Mouse (Mus musculus) kidney, adult 11 months (tissue): ENCODE measurements around the gene Tmem151b.

Source experiments
- DNase-seq: peaks from one replicate; pipeline ENCODE4 v3.0.0; 2022

Tmem151b gene

DNA sequence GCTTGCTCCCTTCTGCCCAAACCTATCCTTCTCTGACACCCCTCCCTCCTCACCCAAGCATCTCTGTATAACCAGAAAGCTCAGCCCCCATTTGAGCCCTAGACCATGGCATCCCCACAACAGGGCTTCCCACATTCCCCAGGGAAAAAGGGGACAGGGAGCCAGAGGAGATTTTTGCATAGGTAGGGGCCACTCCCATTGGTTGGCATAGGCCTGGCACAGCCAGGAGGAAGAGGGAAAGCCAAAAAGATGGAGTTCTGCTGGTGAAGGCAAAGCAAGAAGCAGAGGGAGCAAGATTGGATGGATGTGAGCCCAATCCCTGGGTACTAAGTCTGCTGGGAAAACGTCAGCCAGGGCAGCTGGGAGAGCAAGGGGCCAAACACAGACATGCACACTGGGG is 6.4 kb downstream of the Tmem151b start:
- DNase-seq, result no peak

- no peak for DNase-seq
These were observed 6.8 kb downstream of the Tmem151b start for GRCm38 (mm10) chr17:45542705-45543104.

DNA sequence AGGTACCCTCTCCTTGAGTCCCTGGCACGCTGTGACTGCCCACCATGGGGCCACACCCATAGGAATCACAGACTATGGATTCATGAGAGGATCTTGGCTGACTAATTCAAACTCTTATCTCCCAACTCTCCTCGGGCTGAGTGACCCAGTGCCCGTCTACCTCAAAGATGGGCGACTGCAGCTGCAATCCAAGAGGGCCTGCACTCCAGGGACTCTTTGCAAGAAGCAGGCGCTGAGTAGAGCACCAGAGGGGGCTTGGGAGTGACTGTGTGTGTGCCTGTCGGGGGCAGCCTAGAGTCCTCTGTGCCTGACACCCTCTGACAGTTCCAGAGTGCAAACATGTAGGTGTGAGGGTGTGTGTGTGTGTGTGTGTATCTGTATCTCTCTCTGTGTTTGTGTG is 7.3 kb downstream of the Tmem151b start:
- DNase-seq, result no peak

DNA sequence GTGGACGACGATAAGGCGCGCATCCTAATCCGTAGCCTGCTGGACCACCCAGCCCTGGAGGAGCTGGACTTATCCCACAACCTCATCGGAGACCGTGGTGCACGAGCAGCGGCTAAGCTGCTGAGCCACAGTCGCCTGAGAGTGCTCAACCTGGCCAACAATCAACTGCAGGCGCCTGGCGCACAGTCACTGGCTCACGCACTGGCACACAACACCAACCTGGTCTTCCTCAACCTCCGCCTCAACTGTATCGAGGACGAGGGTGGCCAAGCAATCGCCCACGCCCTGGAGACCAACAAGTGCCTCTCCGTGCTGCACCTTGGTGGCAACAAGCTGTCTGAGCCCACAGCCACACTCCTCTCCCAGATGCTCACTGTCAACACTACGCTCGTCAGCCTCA is 9.8 kb downstream of the Tmem151b start:
- DNase-seq, result no peak

DNA sequence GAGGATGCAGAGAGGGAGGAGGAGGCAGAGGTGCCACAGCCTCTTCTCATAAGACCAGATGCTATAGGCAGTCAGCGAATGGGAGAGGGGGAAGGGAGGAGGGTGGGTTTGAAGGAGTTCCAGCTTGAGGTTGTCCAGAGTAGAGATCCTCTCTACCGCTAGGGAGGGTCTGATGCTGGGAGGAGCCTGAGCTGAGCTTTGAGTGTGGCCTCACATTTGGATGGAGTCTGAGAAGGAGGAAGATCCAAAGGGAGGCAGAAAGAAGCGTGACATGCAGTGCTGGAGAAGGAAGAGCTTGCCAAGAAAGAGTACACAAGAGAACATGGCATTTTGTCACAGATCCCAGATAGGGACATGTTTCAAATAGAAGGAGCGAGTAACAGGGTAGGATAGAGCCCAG is 11.1 kb downstream of the Tmem151b start:
- no peak for DNase-seq

DNA sequence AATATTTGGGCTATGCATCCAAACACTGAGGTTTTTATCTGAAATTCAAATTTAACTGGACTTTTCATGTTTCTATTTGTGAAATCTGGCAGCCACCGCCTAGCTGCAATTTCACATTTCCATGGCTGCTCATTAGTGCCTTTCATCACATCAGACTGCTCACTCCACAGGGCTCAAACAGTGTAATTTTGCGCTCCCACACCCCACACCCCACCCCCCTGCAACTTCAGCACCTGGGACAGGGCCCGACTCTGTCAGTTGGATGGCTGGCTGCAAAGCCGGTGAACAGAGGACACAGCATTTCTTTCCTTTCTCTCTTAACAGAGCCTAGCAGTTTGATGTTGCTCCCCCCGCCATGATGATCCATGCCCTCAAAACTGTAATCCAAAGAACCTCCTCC is 13.2 kb downstream of the Tmem151b start:
- no peak for DNase-seq

DNA sequence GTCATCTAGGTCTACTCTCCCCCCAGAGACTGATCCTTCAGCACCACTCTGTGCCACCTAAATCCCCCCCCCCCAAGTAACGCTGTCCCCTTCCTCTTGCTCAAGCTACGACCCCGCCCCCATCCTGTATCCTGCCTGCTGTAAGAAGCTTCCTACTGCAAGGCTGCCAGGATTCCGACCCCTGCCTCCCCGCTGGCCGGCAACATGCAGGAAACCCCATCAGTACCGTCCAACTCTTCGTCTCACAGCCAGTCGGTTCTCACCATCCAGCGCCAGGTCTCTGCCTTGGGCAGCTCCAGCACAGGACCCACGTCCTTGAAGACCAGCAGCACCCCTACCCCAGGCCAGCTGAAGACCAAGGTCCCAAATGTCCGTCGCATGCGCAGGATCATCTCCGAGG is 16.6 kb downstream of the Tmem151b start:
- DNase-seq, result no peak

GRCm38 (mm10) chr17:45530346-45530782 is 19.1 kb downstream of the Tmem151b start:
- DNase-seq, result no peak

DNA sequence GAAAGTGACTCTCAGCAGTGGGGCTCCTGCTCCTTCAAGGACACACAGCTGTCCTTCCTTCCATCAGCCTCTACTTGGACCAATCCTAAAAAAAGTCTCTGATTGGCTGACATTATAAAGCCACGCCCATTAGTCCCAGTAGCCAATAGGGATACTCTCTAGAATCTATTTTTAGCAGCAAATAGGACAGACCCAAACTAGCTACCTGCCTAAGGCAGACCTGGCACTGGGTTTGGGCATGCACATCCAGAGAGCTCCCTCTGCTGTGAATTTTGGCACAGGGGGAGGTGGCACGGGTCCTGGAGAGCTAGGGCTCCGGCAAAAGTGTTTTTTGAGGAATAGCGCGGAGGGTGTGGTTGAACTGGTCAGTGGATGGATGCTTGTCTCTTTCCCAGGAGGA is 22.9 kb downstream of the Tmem151b start:
- DNase-seq, result peak; percentile 79

GRCm38 (mm10) chr17:45524961-45525360 is 24.5 kb downstream of the Tmem151b start:
- DNase-seq, result no peak

DNA sequence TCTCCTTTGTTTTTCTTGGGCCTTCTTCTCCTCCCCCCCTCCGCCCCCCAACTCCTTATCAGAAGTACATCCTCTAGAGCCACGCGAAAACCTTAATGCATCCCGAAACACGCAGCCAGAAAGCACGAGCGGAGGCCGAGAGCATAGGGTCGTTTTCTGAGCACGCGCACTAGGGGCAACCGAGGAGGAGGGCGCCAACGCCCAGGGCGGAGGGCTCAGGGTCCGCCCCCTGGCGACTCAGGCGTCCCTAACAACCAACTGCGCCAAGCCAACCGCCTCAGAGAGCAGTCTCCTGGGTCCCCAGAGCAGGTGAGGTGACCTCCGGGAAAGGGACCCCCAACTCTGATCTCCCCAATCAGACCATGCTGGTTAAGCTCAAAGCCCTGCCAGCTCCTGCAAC is 26.2 kb downstream of the Tmem151b start, which contains the start of gene Tcte1:
TSS of gene Tcte1 (plus strand) at position 172 of the 400 bp plus-strand sequence.
- no peak for DNase-seq

- DNase-seq, result no peak
These were observed 29.3 kb downstream of the Tmem151b start for GRCm38 (mm10) chr17:45520136-45520535.

GRCm38 (mm10) chr17:45518766-45519475 is 30.6 kb downstream of the Tmem151b start:
- DNase-seq, result no peak

DNA sequence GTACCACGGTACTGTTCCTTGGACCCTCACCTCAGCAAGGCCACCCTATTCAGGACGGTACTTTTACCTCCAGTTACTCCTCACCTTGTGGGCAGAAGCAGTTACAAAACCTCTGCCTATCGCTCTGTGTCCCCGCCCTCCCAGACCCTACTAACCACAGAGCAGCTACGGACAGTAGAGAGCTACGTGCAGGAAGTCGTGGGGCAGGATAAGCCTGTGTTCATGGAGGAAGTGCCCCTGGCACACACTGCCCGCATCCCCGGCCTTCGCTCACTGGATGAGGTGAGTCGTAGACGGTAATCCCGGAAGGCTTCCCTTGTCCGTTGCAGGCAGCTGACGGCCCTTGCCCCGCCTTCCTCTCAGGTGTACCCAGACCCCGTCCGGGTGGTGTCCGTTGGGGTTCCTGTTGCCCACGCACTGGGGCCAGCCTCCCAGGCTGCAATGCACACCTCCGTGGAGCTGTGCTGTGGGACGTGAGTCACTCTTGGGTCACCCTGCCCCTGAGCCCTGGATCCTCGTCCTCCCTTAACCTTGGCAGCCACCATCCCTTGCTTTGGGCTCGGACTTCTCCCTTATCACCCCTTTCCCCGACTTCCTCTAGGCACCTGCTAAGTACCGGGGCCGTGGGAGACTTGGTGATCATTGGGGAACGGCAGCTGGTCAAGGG is 31.8 kb downstream of the Tmem151b start:
- no peak for DNase-seq

GRCm38 (mm10) chr17:45517135-45517534 is 32.3 kb downstream of the Tmem151b start:
- no peak for DNase-seq

DNA sequence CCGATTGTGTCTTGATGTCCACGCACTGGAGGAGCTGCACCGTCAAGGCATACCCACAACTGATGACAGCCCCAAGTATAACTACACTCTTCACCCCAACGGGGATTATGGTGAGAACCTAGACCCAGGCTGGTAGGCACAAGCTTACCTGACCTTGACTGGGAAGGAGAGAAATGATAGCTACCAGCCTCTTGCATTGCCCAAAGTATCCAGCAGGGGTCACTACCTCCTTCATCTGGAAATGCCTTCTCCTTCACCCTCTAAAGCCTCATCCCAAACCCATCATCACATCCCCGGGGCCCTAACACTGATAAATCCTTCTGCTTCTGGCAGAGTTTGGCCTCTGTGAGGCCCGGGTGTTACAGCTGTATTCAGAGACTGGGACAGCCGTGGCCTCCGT is 33.0 kb downstream of the Tmem151b start:
- DNase-seq, result peak; percentile 58

DNA sequence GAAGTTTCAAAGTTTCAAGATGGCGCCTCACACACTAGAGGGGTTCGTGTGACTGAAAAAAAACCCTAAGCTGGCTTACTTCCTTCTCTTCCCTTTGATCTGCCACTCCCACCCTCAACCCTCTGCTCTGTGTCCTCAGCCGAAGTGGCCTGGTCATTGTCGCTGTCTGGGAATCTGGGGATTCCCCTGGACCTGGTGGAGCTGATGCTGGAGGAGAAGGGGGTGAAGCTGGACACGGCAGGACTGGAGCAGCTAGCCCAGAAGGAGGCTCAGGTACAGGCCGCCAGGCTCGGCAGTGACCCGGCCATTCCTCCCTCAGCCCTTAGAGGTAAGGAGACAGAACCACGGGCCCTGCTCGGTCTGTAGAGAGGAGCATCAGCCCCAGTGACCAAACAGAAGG is 33.7 kb downstream of the Tmem151b start:
- DNase-seq, result no peak

GRCm38 (mm10) chr17:45515204-45515726 is 34.2 kb downstream of the Tmem151b start:
- DNase-seq, result no peak

- no peak for DNase-seq
These were observed 37.7 kb downstream of the Tmem151b start for GRCm38 (mm10) chr17:45511757-45512156.

GRCm38 (mm10) chr17:45510871-45511270 is 38.6 kb downstream of the Tmem151b start:
- DNase-seq, result no peak

DNA sequence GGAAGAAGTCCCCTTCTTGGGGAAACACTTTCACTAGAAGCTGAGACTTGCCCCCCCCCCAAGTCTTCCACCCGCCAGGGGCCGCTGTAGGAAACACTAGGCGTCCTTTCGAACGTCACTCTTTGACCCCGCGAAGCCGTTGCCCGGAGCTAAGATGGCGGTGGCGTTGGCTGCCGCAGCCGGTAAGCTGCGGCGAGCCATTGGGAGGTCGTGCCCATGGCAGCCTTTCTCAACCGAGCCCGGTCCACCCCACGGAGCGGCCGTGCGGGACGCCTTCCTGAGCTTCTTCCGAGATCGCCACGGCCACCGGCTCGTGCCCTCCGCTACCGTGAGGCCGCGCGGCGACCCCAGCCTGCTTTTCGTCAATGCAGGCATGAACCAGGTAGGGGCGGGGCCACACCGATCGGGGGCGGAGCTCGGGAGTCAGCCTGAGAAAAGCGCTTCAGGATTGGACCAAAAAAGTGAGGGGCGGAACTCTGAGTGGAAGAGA is 42.7 kb downstream of the Tmem151b start, which contains the start of gene Aars2:
TSS of gene Aars2 (plus strand) at position 142 of the 490 bp plus-strand sequence.
- peak; percentile 92 for DNase-seq

DNA sequence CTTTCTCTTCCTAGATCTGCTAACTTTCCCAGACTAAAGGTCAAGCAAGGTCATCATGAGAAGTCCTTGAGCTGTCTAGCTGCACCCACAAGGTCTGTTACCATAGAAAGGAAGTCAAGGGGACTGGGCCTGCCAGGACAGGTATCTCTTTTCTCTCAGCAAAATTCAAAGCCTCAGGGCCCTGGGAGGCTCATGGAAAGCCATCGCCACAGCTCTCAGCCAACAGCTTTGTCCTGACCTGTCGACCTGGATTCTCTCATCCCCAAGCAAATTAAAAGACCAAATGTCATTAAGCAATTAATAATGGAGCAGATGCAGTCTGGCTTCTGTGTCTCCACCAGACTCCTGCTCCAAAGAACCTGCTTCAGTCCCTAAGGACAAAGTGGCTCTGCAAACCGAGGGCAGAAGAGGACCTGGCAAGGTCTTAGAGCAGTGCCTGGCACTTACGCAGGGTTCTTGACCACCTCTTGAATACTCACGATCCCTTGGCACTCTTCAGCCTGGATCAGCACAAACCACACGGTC is 43.5 kb downstream of the Tmem151b start:
- no peak for DNase-seq

DNA sequence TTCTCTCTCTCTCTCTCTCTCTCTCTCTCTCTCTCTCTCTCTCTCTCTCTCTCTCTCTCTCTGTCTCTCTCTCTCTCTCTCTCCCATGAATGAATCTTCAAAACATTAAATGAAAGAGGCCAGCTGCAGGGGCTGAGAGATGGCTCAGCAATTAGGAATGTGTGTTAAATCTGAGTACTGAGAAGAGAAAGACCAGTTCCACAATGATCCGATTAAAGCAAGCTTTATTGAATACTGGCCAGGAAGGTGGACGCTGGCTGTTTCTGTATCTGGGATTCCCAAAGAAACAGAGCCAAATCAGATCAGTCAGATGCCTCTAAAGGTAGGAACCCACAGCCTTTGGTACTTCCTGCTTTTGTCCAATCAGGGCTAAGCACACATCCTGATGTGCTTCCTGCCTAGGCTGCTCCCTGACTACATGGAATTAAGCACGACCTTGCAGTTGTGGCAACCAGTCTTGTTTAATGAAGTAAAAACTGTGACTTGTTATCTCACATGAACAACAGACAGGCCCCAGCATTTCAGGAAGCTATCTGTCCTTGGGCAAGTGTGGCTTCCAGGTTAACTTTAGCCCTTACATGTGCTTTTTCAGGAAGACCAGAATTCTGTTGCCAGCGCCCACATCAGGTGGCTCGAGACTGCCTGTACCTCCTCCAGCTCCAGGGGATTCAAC is 46.0 kb downstream of the Tmem151b start:
- no peak for DNase-seq
